Mouse (Mus musculus): ENCODE measurements around the gene Cetn2.

Gene Cetn2

GRCm38 (mm10) chrX:72917884-72918681, at the start of gene Cetn2, which contains the start of gene Nsdhl:
Gene Cetn2, minus strand, starts transcription at chrX:72918411.
Gene Nsdhl, plus strand, starts transcription at chrX:72918557.
- peak; percentile 65 to 72 for DNase-seq (ENCODE audit: low spot score in 2 of 2)

GRCm38 (mm10) chrX:72962743-72963142, 44.5 kb upstream of the Cetn2 start:
- DNase-seq (ENCODE audit: low spot score in 2 of 2) = no peak

- DNase-seq (ENCODE audit: low spot score in 2 of 2) = no peak
Observed at GRCm38 (mm10) chrX:72961511-72961910, 43.3 kb upstream of the Cetn2 start.

- DNase-seq (ENCODE audit: low spot score in 2 of 2) = no peak
Observed at GRCm38 (mm10) chrX:72960431-72960830, 42.2 kb upstream of the Cetn2 start.

GRCm38 (mm10) chrX:72956486-72956885, 38.3 kb upstream of the Cetn2 start:
- DNase-seq (ENCODE audit: low spot score in 2 of 2) = no peak

- no peak for DNase-seq (ENCODE audit: low spot score in 2 of 2)
Observed at GRCm38 (mm10) chrX:72953464-72953863, 35.3 kb upstream of the Cetn2 start.

GRCm38 (mm10) chrX:72921391-72921790, 3.2 kb upstream of the Cetn2 start:
- DNase-seq (ENCODE audit: low spot score in 2 of 2) = no peak

GRCm38 (mm10) chrX:72918682-72919059, 460 bp upstream of the Cetn2 start:
- DNase-seq (ENCODE audit: low spot score in 2 of 2) = no peak

- DNase-seq (ENCODE audit: low spot score in 2 of 2) = no peak
Observed at GRCm38 (mm10) chrX:72911611-72912010, 6.6 kb downstream of the Cetn2 start.

GRCm38 (mm10) chrX:72908404-72908741, 9.8 kb downstream of the Cetn2 start:
- DNase-seq (ENCODE audit: low spot score in 2 of 2) = no peak

GRCm38 (mm10) chrX:72907619-72908403, 10.4 kb downstream of the Cetn2 start:
- DNase-seq (ENCODE audit: low spot score in 2 of 2) = no peak

GRCm38 (mm10) chrX:72902530-72902929, 15.7 kb downstream of the Cetn2 start:
- DNase-seq (ENCODE audit: low spot score in 2 of 2) = no peak

- DNase-seq (ENCODE audit: low spot score in 2 of 2) = no peak
Observed at GRCm38 (mm10) chrX:72896055-72896437, 22.2 kb downstream of the Cetn2 start.

GRCm38 (mm10) chrX:72895388-72896054, 22.7 kb downstream of the Cetn2 start:
- DNase-seq (ENCODE audit: low spot score in 2 of 2) = no peak
